Mouse (Mus musculus) heart, postnatal 0 days (tissue): ENCODE results near the gene Clec3a. TPM values are rescaled to one million over a fixed set of nuclear protein-coding genes. Genes with fewer than 3 reads are reported as not detected.
A peak's percentile ranks its signal among the peaks of the same experiment; 100 is the strongest.

ENCODE experiments used
- ATAC-seq: fragments of 200-750 bp; cut with Nextera tagmentation; 2 replicates; pipeline ENCODE4 v1.8.0; 2017; ENCODE audit warnings: low read depth, moderate number of reproducible peaks, moderate library complexity; ENCODE audit not compliant: insufficient read depth
- DNase-seq: peaks from one replicate; pipeline ENCODE4 v3.0.0-alpha.2; 2016; ENCODE audit warnings: low spot score
- H3K27ac ChIP-seq: fragments of 300-500 bp; sonication (generic); 2 replicates; pipeline ENCODE4 v1.5.1; 2014; ENCODE audit warnings: low read depth, mild to moderate bottlenecking
- H3K27me3 ChIP-seq: fragments of 300-500 bp; sonication (generic); 2 replicates; pipeline ENCODE4 v1.6.1; 2014; ENCODE audit warnings: low read length, mixed read lengths; ENCODE audit not compliant: control insufficient read depth, insufficient read depth
- H3K36me3 ChIP-seq: fragments of 300-500 bp; sonication (generic); replicated peaks from 2 replicates; pipeline ENCODE4 v1.6.1; 2014; ENCODE audit warnings: low read length, mixed read lengths; ENCODE audit not compliant: control insufficient read depth, insufficient read depth
- H3K4me1 ChIP-seq: fragments of 300-500 bp; sonication (generic); 2 replicates; pipeline ENCODE4 v1.6.1; 2014; ENCODE audit warnings: antibody characterized with exemption; ENCODE audit not compliant: control insufficient read depth, insufficient read depth
- H3K4me2 ChIP-seq: fragments of 300-500 bp; sonication (generic); 2 replicates; pipeline ENCODE4 v1.6.1; 2014; ENCODE audit warnings: low read depth, mild to moderate bottlenecking, low read length, moderate library complexity
- H3K4me3 ChIP-seq: fragments of 300-500 bp; sonication (generic); 2 replicates; pipeline ENCODE4 v1.5.1; 2014; ENCODE audit warnings: low read depth, low read length
- H3K9ac ChIP-seq: fragments of 300-500 bp; sonication (generic); replicated peaks from 2 replicates; pipeline ENCODE4 v1.6.1; 2014; ENCODE audit warnings: low read depth, low read length, mixed read lengths
- H3K9me3 ChIP-seq: fragments of 300-500 bp; sonication (generic); replicated peaks from 2 replicates; pipeline ENCODE4 v1.6.1; 2016; ENCODE audit warnings: low read length; ENCODE audit not compliant: control insufficient read depth
- CTCF ChIP-seq: IDR thresholded peaks from 2 replicates; pipeline ENCODE4 v1.5.1; 2016; ENCODE audit warnings: antibody characterized with exemption, control low read depth, low read depth
- EP300 ChIP-seq: IDR thresholded peaks from 2 replicates; pipeline ENCODE4 v1.6.1; 2016; ENCODE audit warnings: antibody characterized with exemption, low read depth
- WGBS: fragments of 180-500 bp; shearing (Covaris S2); extraction: QIAGEN DNeasy Blood & Tissue Kit; methylation state at CpG from one replicate; pipeline ENCODE4 v1.1.7; 2014; 5-methylcytosine and 5-hydroxymethylcytosine counted together
- polyA plus RNA-seq: library from polyadenylated mRNA; unstranded; fragments of >200 nt; fragmentation: Nextera tagmentation; extraction: Ambion mirVana; gene quantifications from 2 replicates; pipeline ENCODE4 v1.2.1, GENCODE M21; 2015
- total RNA-seq: library from RNA; depleted of rRNA; stranded (reverse); fragments of >200 nt; gene quantifications from 2 replicates; pipeline ENCODE4 v1.2.3, GENCODE M21; 2014; ENCODE audit warnings: low replicate concordance

Gene Clec3a
- total and polyA plus RNA-seq, 2 experiments from 2014 or later, result not detected

DNA sequence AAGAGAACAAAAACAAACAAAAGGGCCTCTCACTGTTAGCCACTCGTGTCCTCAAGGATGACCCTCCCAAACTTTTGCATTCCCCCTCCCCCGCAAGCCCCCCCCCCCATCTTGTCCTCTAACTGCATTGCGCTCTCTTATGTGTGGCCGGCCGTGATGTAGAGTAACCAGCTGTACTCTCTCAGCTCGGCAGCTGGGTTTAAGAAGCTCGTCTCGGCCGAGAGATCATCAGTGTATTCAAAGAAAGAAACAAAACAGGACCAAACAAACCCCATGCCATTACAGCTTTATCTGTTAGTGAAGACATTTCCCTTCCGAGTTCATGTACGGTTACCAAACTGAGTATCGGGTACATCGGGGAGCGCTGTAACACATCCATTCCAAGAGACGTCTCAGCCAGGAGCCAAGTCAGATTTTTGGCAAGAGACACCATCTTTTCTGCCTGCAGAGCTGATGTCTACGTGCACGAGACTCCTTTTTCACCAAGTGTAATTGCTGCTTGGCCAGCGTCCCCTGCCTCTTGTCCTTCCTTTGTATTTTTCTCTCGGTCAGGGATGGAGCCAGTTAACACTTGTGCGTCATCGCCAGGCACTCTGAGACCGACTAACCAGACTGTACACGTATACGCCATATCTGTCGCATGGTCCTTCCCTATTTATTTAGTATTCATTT, 40.4 kb downstream of the Clec3a start:
- WGBS, result 57% methylated on average over 25 of the region's 25 CpGs
- ATAC-seq, result no peak

DNA sequence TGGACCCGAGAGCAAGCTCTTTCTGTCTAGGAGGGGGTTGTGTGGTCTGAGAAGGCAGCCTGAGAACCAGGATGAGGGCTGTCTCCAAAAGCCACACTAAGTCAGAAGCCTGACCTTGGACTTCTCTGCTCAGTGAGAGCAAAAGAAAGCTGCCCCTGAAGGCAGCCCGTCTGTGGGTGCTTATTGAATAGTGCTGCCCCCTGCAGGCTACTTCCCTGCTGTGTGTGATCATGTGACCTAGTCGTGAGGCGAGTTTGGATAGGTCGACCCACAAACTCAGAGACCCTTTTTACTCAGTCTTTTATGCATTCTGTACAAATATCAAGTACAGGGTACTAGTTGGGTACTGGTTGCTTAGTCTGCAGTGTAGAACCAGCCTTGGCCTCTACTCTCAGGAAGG, 42.7 kb downstream of the Clec3a start:
- Histone ChIP-seq H3K4me3 (no peak overlapping the region), H3K4me2 (no peak overlapping the region), H3K9ac (no peak overlapping the region), H3K9me3 (no peaks in the 10 kb centered on the region), H3K27me3 (no peaks in the 10 kb centered on the region), H3K36me3 (no peaks in the 10 kb centered on the region), H3K27ac (no peak overlapping the region), H3K4me1 (peaks cover 15% of the 10 kb centered on the region)
- TF ChIP-seq EP300 (no peak), CTCF (peak; percentile 40)
- no peak for ATAC-seq
- DNase-seq, result no peak
- WGBS, result 72% methylated on average over 5 of the region's 5 CpGs

More for the DNA sequence above, 40.4 kb downstream of the Clec3a start:
- TF ChIP-seq EP300, result no peak
- TF ChIP-seq CTCF, result no peak
- Histone ChIP-seq H3K4me1 (peaks cover 13% of the 10 kb centered on the region), H3K27ac (no peak overlapping the region), H3K4me3 (no peak overlapping the region), H3K9ac (no peak overlapping the region), H3K27me3 (no peaks in the 10 kb centered on the region), H3K36me3 (no peaks in the 10 kb centered on the region), H3K4me2 (peak overlapping the region; percentile 27; the same call in 1 of the 2 replicates), H3K9me3 (no peaks in the 10 kb centered on the region)
- no peak for DNase-seq

DNA sequence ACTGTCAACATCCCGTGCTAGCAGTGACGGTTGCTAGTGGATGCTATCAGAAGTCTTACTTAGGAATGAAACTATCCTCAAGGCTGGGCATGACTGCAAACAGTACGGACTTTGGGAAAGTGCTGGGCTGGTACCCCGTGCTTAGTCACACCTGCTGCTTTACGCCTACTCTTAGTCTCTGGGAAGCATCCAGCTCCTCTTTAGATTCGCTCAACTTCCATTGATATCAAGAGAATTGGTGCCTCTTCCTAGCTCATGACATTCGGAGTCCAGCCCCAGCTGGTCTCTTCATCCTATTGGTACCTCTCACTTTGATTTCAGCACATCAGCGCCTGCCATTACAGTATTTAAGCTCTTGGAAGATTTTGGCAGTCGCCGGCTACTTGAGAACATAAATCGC, 44.7 kb downstream of the Clec3a start:
- Histone ChIP-seq H3K9me3 (no peaks in the 10 kb centered on the region), H3K4me3 (no peak overlapping the region), H3K27me3 (no peaks in the 10 kb centered on the region), H3K4me1 (peaks cover 15% of the 10 kb centered on the region), H3K9ac (no peak overlapping the region), H3K4me2 (peak overlapping the region; percentile 26; the same call in 1 of the 2 replicates), H3K36me3 (no peaks in the 10 kb centered on the region), H3K27ac (no peak overlapping the region)
- TF ChIP-seq EP300 (no peak), CTCF (no peak)
- WGBS, result 62% methylated on average over 11 of the region's 11 CpGs
- ATAC-seq (no peak), DNase-seq (no peak)

DNA sequence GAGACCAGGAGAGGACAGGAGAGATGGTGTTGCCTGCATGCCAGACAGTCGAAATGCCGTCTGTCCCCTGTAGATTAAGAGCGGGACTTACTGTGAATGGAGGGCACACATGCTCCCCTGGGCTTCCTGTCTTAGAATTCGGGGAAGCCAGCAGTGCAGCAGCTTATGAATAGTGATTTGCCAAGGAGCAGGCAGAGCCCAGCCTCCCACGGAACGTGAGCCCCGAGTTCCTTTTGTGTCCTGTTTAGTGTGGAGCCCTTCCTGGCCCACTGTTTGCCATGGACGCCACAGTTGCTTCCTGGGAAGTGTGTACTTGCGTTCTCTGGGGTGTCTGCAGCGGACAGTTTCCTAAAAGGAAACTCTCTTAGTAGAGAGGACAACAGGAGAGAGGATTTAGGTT, 45.4 kb downstream of the Clec3a start:
- H3K4me2 ChIP-seq, result peak overlapping the region; percentile 26
- H3K9ac ChIP-seq, result no peak overlapping the region
- H3K27ac ChIP-seq, result no peak overlapping the region; the same call in 1 of the 2 replicates
- no peak for ATAC-seq
- H3K36me3 ChIP-seq, result no peaks in the 10 kb centered on the region
- no peak overlapping the region for H3K4me3 ChIP-seq
- TF ChIP-seq CTCF, result no peak
- no peak for TF ChIP-seq EP300
- WGBS, result 39% methylated on average over 10 of the region's 10 CpGs
- no peaks in the 10 kb centered on the region for H3K9me3 ChIP-seq
- DNase-seq, result no peak
- H3K27me3 ChIP-seq, result no peaks in the 10 kb centered on the region
- H3K4me1 ChIP-seq, result peaks cover 15% of the 10 kb centered on the region

DNA sequence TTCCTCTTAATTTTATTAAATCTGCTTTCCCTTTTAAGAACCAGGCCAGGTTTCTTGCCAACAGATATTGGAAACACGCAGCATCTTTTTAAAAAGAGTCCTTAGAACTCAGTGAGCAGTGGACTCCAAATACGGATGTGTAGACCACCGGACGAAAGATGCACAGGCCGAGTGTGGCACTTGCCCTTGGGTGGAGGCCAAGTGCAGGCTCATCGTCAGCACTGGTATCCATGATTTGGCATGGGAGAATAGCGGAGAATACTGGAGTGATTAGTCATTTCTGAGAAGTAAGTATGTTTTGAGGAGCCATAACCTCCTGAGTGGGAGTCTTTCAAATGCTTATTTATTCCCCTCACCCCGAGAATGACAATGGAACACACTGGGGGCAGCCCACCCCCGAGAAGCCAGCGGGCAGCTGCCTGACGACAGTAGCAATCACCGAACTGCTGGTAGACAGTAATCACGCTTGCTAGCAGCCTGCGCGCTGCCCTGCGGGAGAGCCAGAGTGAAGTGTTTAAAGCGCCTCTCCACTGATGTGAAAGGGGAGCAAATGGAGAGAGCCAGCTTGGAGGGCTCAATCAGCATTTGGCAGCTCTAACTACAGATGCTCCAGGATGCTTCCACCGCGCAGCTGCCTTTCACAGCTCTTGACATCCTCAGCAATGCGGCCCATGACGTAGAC, 50.8 kb downstream of the Clec3a start:
- Histone ChIP-seq H3K27me3 (no peaks in the 10 kb centered on the region), H3K27ac (no peak overlapping the region), H3K9me3 (no peaks in the 10 kb centered on the region), H3K9ac (no peak overlapping the region), H3K4me2 (no peak overlapping the region), H3K36me3 (0 out of 2 replicates have a peak, but pooled peaks cover 4% of the 10 kb centered on the region), H3K4me3 (no peak overlapping the region), H3K4me1 (no peaks in the 10 kb centered on the region)
- DNase-seq, result no peak
- 83% methylated on average over 21 of the region's 21 CpGs for WGBS
- no peak for ATAC-seq
- no peak for TF ChIP-seq EP300
- TF ChIP-seq CTCF, result no peak
